Mouse (Mus musculus) MEL (cell line): ENCODE data around the gene Kptn.

Source experiments
- CHD1 ChIP-seq: IDR thresholded peaks from 2 replicates; pipeline ENCODE4 v1.6.1; 2012; ENCODE audit warnings: low read depth, mild to moderate bottlenecking, inconsistent platforms, low read length, improper control_type of control experiment
- CHD2 ChIP-seq: IDR thresholded peaks from 2 replicates; pipeline ENCODE4 v1.6.1; 2011; ENCODE audit warnings: low read length, improper control_type of control experiment
- CTCF ChIP-seq, 3 experiments: IDR thresholded peaks in 2 of 3; conservative IDR thresholded peaks in 1 of 3; 2 replicates each; pipeline ENCODE4 v1.5.1; 2011 to 2012; ENCODE audit warnings: low read length in 3 of 3, low read depth in 2 of 3, mild to moderate bottlenecking in 2 of 3, improper control_type of control experiment in 1 of 3, inconsistent platforms in 1 of 3, mixed read lengths in 1 of 3, moderate library complexity in 1 of 3; ENCODE audit not compliant: control insufficient read depth in 1 of 3, insufficient read depth in 1 of 3, poor library complexity in 1 of 3, severe bottlenecking in 1 of 3
- ELF1 ChIP-seq: IDR thresholded peaks from 2 replicates; pipeline ENCODE4 v1.6.1; 2014; ENCODE audit warnings: low read depth, mild to moderate bottlenecking, inconsistent platforms, low read length, improper control_type of control experiment, moderate library complexity
- EP300 ChIP-seq, 2 experiments: IDR thresholded peaks; 2 replicates each; pipeline ENCODE4 v1.6.1; 2011; ENCODE audit warnings: improper control_type of control experiment in 2 of 2, low read length in 2 of 2, low read depth in 1 of 2, mild to moderate bottlenecking in 1 of 2
- MAFK ChIP-seq: IDR thresholded peaks from 2 replicates; pipeline ENCODE4 v1.6.1; 2011; ENCODE audit warnings: low read depth, mild to moderate bottlenecking, low read length, improper control_type of control experiment, borderline replicate concordance
- MYB ChIP-seq: IDR thresholded peaks from 2 replicates; pipeline ENCODE4 v1.6.1; 2011; ENCODE audit warnings: mild to moderate bottlenecking, low read depth, low read length, improper control_type of control experiment
- NRF1 ChIP-seq: IDR thresholded peaks from 2 replicates; pipeline ENCODE4 v1.6.1; 2014; ENCODE audit warnings: low read depth, mild to moderate bottlenecking, inconsistent platforms, low read length, improper control_type of control experiment, moderate library complexity; ENCODE audit not compliant: poor library complexity, insufficient read depth, severe bottlenecking
- POLR2A ChIP-seq, 2 experiments: IDR thresholded peaks; 2 replicates each; pipeline ENCODE4 v1.6.1; 2011 to 2012; ENCODE audit warnings: low read length in 2 of 2, mild to moderate bottlenecking in 2 of 2, control low read depth in 1 of 2, improper control_type of control experiment in 1 of 2, low read depth in 1 of 2, moderate library complexity in 1 of 2; ENCODE audit not compliant: control insufficient read depth in 1 of 2, insufficient read depth in 1 of 2, poor library complexity in 1 of 2
- POLR2AphosphoS5 ChIP-seq: IDR thresholded peaks from 2 replicates; pipeline ENCODE4 v1.6.1; 2012; ENCODE audit warnings: low read depth, borderline replicate concordance, mild to moderate bottlenecking, inconsistent platforms, low read length, moderate library complexity, mixed read lengths
- SIN3A ChIP-seq: IDR thresholded peaks from 2 replicates; pipeline ENCODE4 v1.6.1; 2012; ENCODE audit warnings: low read length, improper control_type of control experiment, inconsistent platforms
- TAL1 ChIP-seq: IDR thresholded peaks from 2 replicates; pipeline ENCODE4 v1.6.1; 2012; ENCODE audit warnings: mild to moderate bottlenecking, inconsistent platforms, low read length, moderate library complexity, mixed read lengths
- TBP ChIP-seq: IDR thresholded peaks from 2 replicates; pipeline ENCODE4 v1.8.0; 2011; ENCODE audit warnings: low read depth, low read length, improper control_type of control experiment
- USF1 ChIP-seq: IDR thresholded peaks from 2 replicates; pipeline ENCODE4 v1.6.1; 2014; ENCODE audit warnings: low read depth, mild to moderate bottlenecking, inconsistent platforms, low read length, improper control_type of control experiment, moderate library complexity

DNA sequence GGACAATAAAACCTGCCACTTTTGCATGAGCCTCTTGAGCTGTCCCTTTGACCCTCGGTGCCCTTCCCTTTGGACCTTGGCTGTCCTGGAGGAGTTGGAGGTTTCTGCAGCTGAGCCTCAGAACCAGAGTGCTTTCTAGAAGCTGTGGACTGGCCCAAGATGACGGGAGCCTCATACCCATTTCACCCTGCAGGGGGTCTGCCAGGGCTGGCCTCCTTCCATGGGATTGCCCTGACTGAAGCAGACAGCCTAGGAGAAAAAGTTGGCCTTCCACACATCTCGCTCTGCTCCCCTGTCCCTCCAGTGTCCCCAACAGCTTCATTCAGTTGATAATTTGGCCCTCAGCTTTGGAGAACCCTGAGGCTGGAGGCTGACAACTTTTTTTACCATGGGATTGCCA is 2.6 kb upstream of the Kptn start:
- TF ChIP-seq CTCF (IDR thresholded peaks at IDR 0.05 in 2 of 3, conservative IDR thresholded peaks at IDR 0.05 in 1 of 3; ENCODE audit: control insufficient read depth in 1 of 3, insufficient read depth in 1 of 3, low read depth in 2 of 3, low read length in 3 of 3, poor library complexity in 1 of 3, severe bottlenecking in 1 of 3), result no peak
- TF ChIP-seq EP300 (IDR thresholded peaks at IDR 0.05; ENCODE audit: low read depth in 1 of 2, low read length in 2 of 2), result no peak
- no peak for TF ChIP-seq NRF1
- TF ChIP-seq POLR2A (IDR thresholded peaks at IDR 0.05; ENCODE audit: control insufficient read depth in 1 of 2, insufficient read depth in 1 of 2, low read depth in 1 of 2, low read length in 2 of 2, poor library complexity in 1 of 2), result no peak
- TF ChIP-seq TBP, result no peak
- no peak for TF ChIP-seq MAFK
- no peak for TF ChIP-seq SIN3A
- no peak for TF ChIP-seq MYB
- TF ChIP-seq POLR2AphosphoS5, result no peak
- TF ChIP-seq ELF1, result no peak
- TF ChIP-seq TAL1, result no peak
- TF ChIP-seq CHD1, result no peak
- no peak for TF ChIP-seq CHD2
- TF ChIP-seq USF1, result no peak
